Mouse (Mus musculus) cortical plate, adult 2 months (tissue): ENCODE measurements around the gene Gjb3.

ENCODE experiments used
- CTCF ChIP-seq: fragments of 200-500 bp; IDR thresholded peaks from 2 replicates; pipeline ENCODE4 v1.5.1; 2011; ENCODE audit warnings: mild to moderate bottlenecking, control low read depth, low read length; ENCODE audit not compliant: insufficient read depth; ENCODE audit errors: extremely low read depth
- POLR2A ChIP-seq: fragments of 200-500 bp; IDR thresholded peaks from 2 replicates; pipeline ENCODE4 v1.6.1; 2011; ENCODE audit warnings: mild to moderate bottlenecking, low read length, control low read depth; ENCODE audit not compliant: insufficient read depth; ENCODE audit errors: extremely low read depth

- TF ChIP-seq POLR2A, result no peak
- TF ChIP-seq CTCF, result no peak
Measured at GRCm38 (mm10) chr4:127364431-127364830, 33.8 kb upstream of the Gjb3 start.
